Mouse (Mus musculus) MEL (cell line): ENCODE measurements at regions not wholly inside any gene's neighbourhood (a gene's known extent, or its start where the extent isn't known, plus 50 kb on each side); places are given as distances from the start of the nearest gene placed in this dataset.
A peak's percentile ranks its signal among the peaks of the same experiment; 100 is the strongest.

Experiments used
- DNase-seq: peaks from one replicate; pipeline ENCODE4 v3.0.0; 2011; ENCODE audit warnings: low read depth, low spot score
- H3K27ac ChIP-seq: 2 replicates; pipeline ENCODE4 v1.5.1; 2012; ENCODE audit warnings: low read depth, mild to moderate bottlenecking, control low read depth, low read length, moderate library complexity; ENCODE audit not compliant: control insufficient read depth
- H3K27me3 ChIP-seq, 2 experiments: fragments of 150-350 bp in 1 of 2; sonication (generic) in 1 of 2; 2 replicates each; pipeline ENCODE4 v1.6.1; 2012; ENCODE audit warnings: low read length in 2 of 2, mild to moderate bottlenecking in 2 of 2, improper control_type of control experiment in 1 of 2, moderate library complexity in 1 of 2; ENCODE audit not compliant: insufficient read depth in 2 of 2, control insufficient read depth in 1 of 2
- H3K36me3 ChIP-seq, 2 experiments: 2 replicates each; pipeline ENCODE4 v1.6.1; 2012 to 2014; ENCODE audit warnings: low read length in 2 of 2, improper control_type of control experiment in 1 of 2, inconsistent platforms in 1 of 2, mild to moderate bottlenecking in 1 of 2; ENCODE audit not compliant: insufficient read depth in 2 of 2, control insufficient read depth in 1 of 2
- H3K4me1 ChIP-seq, 2 experiments: fragments of 150-350 bp in 1 of 2; sonication (generic) in 1 of 2; 2 replicates each; pipeline ENCODE4 v1.6.1; 2012; ENCODE audit warnings: low read length in 2 of 2, improper control_type of control experiment in 1 of 2, mild to moderate bottlenecking in 1 of 2; ENCODE audit not compliant: insufficient read depth in 2 of 2, control insufficient read depth in 1 of 2
- H3K4me3 ChIP-seq, 2 experiments: fragments of 150-350 bp in 1 of 2; sonication (generic) in 1 of 2; 2 replicates each; pipeline ENCODE4 v1.5.1; 2012; ENCODE audit warnings: low read depth in 2 of 2, low read length in 2 of 2, mild to moderate bottlenecking in 2 of 2, moderate library complexity in 2 of 2, control low read depth in 1 of 2, improper control_type of control experiment in 1 of 2; ENCODE audit not compliant: control insufficient read depth in 1 of 2, insufficient read depth in 1 of 2
- H3K79me2 ChIP-seq: 2 replicates; pipeline ENCODE4 v1.6.1; 2012; ENCODE audit warnings: mild to moderate bottlenecking, low read length, moderate library complexity; ENCODE audit not compliant: control insufficient read depth, poor library complexity, insufficient read depth
- H3K9ac ChIP-seq: 2 replicates; pipeline ENCODE4 v1.6.1; 2012; ENCODE audit warnings: low read depth, mild to moderate bottlenecking, control low read depth, low read length, moderate library complexity; ENCODE audit not compliant: control insufficient read depth, poor library complexity, severe bottlenecking
- H3K9me3 ChIP-seq: fragments of 150-350 bp; sonication (generic); replicated peaks from 2 replicates; pipeline ENCODE4 v1.6.1; 2012; ENCODE audit warnings: mild to moderate bottlenecking, low read length, improper control_type of control experiment, moderate library complexity; ENCODE audit not compliant: insufficient read depth
- EP300 ChIP-seq, 2 experiments: IDR thresholded peaks; 2 replicates each; pipeline ENCODE4 v1.6.1; 2011; ENCODE audit warnings: improper control_type of control experiment in 2 of 2, low read length in 2 of 2, low read depth in 1 of 2, mild to moderate bottlenecking in 1 of 2
- GABPA ChIP-seq: IDR thresholded peaks from 2 replicates; pipeline ENCODE4 v1.6.1; 2012; ENCODE audit warnings: low read depth, mild to moderate bottlenecking, inconsistent platforms, low read length, improper control_type of control experiment, moderate library complexity
- GATA1 ChIP-seq: IDR thresholded peaks from 2 replicates; pipeline ENCODE4 v1.6.1; 2011; ENCODE audit warnings: low read depth, low read length, improper control_type of control experiment
- JUND ChIP-seq: IDR thresholded peaks from 2 replicates; pipeline ENCODE4 v1.6.1; 2011; ENCODE audit warnings: low read depth, mild to moderate bottlenecking, improper control_type of control experiment, low read length
- KAT2A ChIP-seq: conservative IDR thresholded peaks from 2 replicates; pipeline ENCODE4 v1.6.1; 2012; ENCODE audit warnings: low read depth, low read length, improper control_type of control experiment, inconsistent platforms
- MAFK ChIP-seq: IDR thresholded peaks from 2 replicates; pipeline ENCODE4 v1.6.1; 2011; ENCODE audit warnings: low read depth, mild to moderate bottlenecking, low read length, improper control_type of control experiment, borderline replicate concordance
- MAZ ChIP-seq: IDR thresholded peaks from 2 replicates; pipeline ENCODE4 v1.6.1; 2012; ENCODE audit warnings: low read depth, mild to moderate bottlenecking, inconsistent platforms, low read length, improper control_type of control experiment
- MXI1 ChIP-seq: IDR thresholded peaks from 2 replicates; pipeline ENCODE4 v1.6.1; 2011; ENCODE audit warnings: mild to moderate bottlenecking, low read depth, low read length, improper control_type of control experiment
- MYC ChIP-seq: IDR thresholded peaks from 2 replicates; pipeline ENCODE4 v1.6.1; 2011; ENCODE audit warnings: low read depth, mild to moderate bottlenecking, low read length, improper control_type of control experiment, moderate library complexity
- NRF1 ChIP-seq: IDR thresholded peaks from 2 replicates; pipeline ENCODE4 v1.6.1; 2014; ENCODE audit warnings: low read depth, mild to moderate bottlenecking, inconsistent platforms, low read length, improper control_type of control experiment, moderate library complexity; ENCODE audit not compliant: poor library complexity, insufficient read depth, severe bottlenecking
- POLR2A ChIP-seq, 2 experiments: IDR thresholded peaks; 2 replicates each; pipeline ENCODE4 v1.6.1; 2011 to 2012; ENCODE audit warnings: low read length in 2 of 2, mild to moderate bottlenecking in 2 of 2, control low read depth in 1 of 2, improper control_type of control experiment in 1 of 2, low read depth in 1 of 2, moderate library complexity in 1 of 2; ENCODE audit not compliant: control insufficient read depth in 1 of 2, insufficient read depth in 1 of 2, poor library complexity in 1 of 2
- RAD21 ChIP-seq: IDR thresholded peaks from 2 replicates; pipeline ENCODE4 v1.6.1; 2011; ENCODE audit warnings: mild to moderate bottlenecking, low read depth, low read length, improper control_type of control experiment
- SIN3A ChIP-seq: IDR thresholded peaks from 2 replicates; pipeline ENCODE4 v1.6.1; 2012; ENCODE audit warnings: low read length, improper control_type of control experiment, inconsistent platforms
- TAL1 ChIP-seq: IDR thresholded peaks from 2 replicates; pipeline ENCODE4 v1.6.1; 2012; ENCODE audit warnings: mild to moderate bottlenecking, inconsistent platforms, low read length, moderate library complexity, mixed read lengths
- TCF12 ChIP-seq: IDR thresholded peaks from 2 replicates; pipeline ENCODE4 v1.6.1; 2014; ENCODE audit warnings: low read depth, mild to moderate bottlenecking, inconsistent platforms, low read length, improper control_type of control experiment, moderate library complexity
- UBTF ChIP-seq: IDR thresholded peaks from 2 replicates; pipeline ENCODE4 v1.6.1; 2012; ENCODE audit warnings: low read depth, mild to moderate bottlenecking, inconsistent platforms, low read length, improper control_type of control experiment, moderate library complexity, borderline replicate concordance; ENCODE audit not compliant: insufficient read depth
- ZC3H11A ChIP-seq: IDR thresholded peaks from 2 replicates; pipeline ENCODE4 v1.6.1; 2012; ENCODE audit warnings: low read depth, mild to moderate bottlenecking, inconsistent platforms, low read length, improper control_type of control experiment

DNA sequence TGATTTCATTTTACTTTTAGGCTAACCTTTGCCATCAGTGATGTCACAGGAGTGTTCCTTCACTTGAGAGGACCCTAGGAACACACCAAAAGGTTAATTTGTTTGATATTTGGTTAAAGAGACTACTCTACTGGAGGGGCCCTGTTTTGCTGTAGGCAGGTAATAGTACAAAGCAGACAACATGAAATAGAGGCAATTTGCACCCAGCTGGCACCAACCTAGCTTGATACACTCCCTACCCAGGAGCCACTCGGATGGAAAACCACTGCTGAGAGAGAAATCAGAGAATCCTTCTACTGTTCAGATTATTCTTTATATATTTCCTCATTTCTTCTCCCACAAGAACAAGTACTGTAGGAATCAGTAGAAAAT, 698.7 kb upstream of the Cited2 start:
- Histone ChIP-seq H3K79me2 (no peaks in the 10 kb centered on the region), H3K9me3 (no peaks in the 10 kb centered on the region)
- no peak for TF ChIP-seq MYC
- TF ChIP-seq TCF12, result no peak
- no peak for TF ChIP-seq MAZ
- TF ChIP-seq KAT2A, result no peak
- TF ChIP-seq POLR2A (IDR thresholded peaks at IDR 0.05; ENCODE audit: control insufficient read depth in 1 of 2, insufficient read depth in 1 of 2, low read depth in 1 of 2, low read length in 2 of 2, poor library complexity in 1 of 2), result no peak
- no peak for TF ChIP-seq SIN3A
- no peak for TF ChIP-seq MXI1
- TF ChIP-seq TAL1, result no peak
- TF ChIP-seq GATA1, result no peak
- no peak for TF ChIP-seq EP300 (IDR thresholded peaks at IDR 0.05; ENCODE audit: low read depth in 1 of 2, low read length in 2 of 2)
- TF ChIP-seq NRF1, result no peak
- TF ChIP-seq ZC3H11A, result no peak
- TF ChIP-seq UBTF, result no peak
- no peak for TF ChIP-seq MAFK
- TF ChIP-seq GABPA, result no peak
- TF ChIP-seq, all 39 proteins: peak for 0
- Histone ChIP-seq H3K27ac (peak overlapping the region; percentile 34), H3K4me1 (peaks cover 2 to 3% of the 10 kb centered on the region in 2 experiments; a peak in 1 of 4 replicates), H3K4me3 (no peak overlapping the region), H3K36me3 (peaks cover 0 to 9% of the 10 kb centered on the region in 2 experiments; a peak in 2 of 4 replicates), H3K9ac (no peak overlapping the region), H3K27me3 (no peaks in the 10 kb centered on the region)
- DNase-seq, result no peak

DNA sequence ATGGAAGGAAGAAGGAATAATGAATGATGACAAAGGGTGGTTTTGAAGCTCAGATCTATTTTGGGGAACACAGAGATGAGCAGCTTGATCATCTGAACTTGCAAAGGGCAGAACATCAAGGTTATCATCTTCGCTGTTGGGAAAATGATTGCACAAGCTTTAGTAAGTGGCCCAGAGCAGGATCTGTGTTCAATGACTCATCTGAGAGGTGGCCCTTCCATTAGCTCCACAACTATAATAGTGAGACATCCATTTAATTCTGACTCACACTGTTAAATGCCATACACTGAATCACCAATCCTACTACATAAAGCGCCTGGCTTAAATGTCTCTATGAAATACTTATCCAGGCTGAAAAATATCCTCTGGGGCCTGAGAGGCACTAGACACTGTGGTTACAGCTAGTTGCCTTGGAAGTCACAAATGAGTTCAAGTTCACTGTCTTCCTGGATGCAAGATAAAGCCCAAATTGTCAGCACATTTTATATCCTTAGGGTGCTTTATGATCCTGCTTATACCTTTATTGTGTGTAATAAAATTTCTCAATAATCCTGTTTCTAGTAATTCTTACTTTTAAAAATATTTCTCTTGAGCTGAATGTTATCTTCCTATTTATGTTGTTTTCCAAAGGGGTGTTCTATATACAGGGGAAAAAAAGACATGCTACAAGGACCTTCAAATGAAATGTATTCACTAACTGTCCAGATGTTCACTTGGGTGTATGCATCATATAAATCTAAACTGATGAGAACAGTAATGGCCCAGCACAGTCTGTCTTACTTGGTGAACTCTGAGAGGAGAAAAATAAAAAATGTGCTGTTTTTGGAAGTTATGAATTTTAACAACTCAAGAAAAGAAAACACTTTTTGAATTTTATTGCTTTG, 687.9 kb upstream of the Cited2 start:
- H3K4me1 ChIP-seq, result peaks cover 0 to 6% of the 10 kb centered on the region in 2 experiments; a peak in 2 of 4 replicates
- no peaks in the 10 kb centered on the region for H3K9me3 ChIP-seq
- no peak overlapping the region for H3K4me3 ChIP-seq
- H3K9ac ChIP-seq, result no peak overlapping the region
- TF ChIP-seq RAD21 (no peak), JUND (no peak)
- DNase-seq, result no peak
- no peaks in the 10 kb centered on the region for H3K27me3 ChIP-seq
- no peak overlapping the region for H3K27ac ChIP-seq
- H3K36me3 ChIP-seq, result peaks cover 0 to 11% of the 10 kb centered on the region in 2 experiments; a peak in 2 of 4 replicates
- no peaks in the 10 kb centered on the region for H3K79me2 ChIP-seq
